In genomic region chr2:71867019-71867418, GRCm38 (mm10) we compare ENCODE assay signal across 14 mouse cellular contexts. TPM values are rescaled to one million over a fixed set of nuclear protein-coding genes. Genes with fewer than 3 reads are reported as not detected.
DNase-seq lines count a peak whose midpoint lies in the region; TF ChIP-seq lines count a peak whose summit lies in the region.
"Had no signal": no experiment of that assay in that cellular context is flagged by ENCODE, and none has a peak within 500 bp of the region (broad histone marks: within the 10 kb centered on the region; RNA-seq: fewer than 3 reads in every experiment).

No protein-coding gene starts in this region.

- TF ChIP-seq POLR2A in kidney, adult 2 months (IDR thresholded peaks at IDR 0.05; ENCODE audit: low read depth, low read length): no peak
- TF ChIP-seq POLR2A in thymus, adult 2 months (IDR thresholded peaks at IDR 0.05; ENCODE audit: control insufficient read depth, extremely low read depth, insufficient read depth, low read length, poor library complexity): no peak

- no peaks in the 10 kb centered on the region for H3K27me3 ChIP-seq in kidney, adult 2 months (replicated peaks; ENCODE audit: control insufficient read depth, insufficient read depth, low read length)
- H3K27me3 ChIP-seq in thymus, adult 2 months (ENCODE audit: control insufficient read depth, insufficient read depth, low read length): no peaks in the 10 kb centered on the region
- H3K27me3 ChIP-seq: limb, embryonic 12.5 days; megakaryocyte, embryonic 14.5 days; neural tube, embryonic 13.5 days had no signal

- peaks cover 18% of the 10 kb centered on the region for H3K4me1 ChIP-seq in kidney, adult 2 months (ENCODE audit: control insufficient read depth, insufficient read depth, low read length)
- H3K4me1 ChIP-seq in thymus, adult 2 months (replicated peaks; ENCODE audit: control insufficient read depth, insufficient read depth, low read length): peaks cover 36% of the 10 kb centered on the region
- H3K4me1 ChIP-seq: neural tube, embryonic 13.5 days had no signal

- WGBS in kidney, adult 2 months: 75% methylated on average over 3 of the region's 3 CpGs
- WGBS in thymus, adult 2 months: 49% methylated on average over 3 of the region's 3 CpGs

- TF ChIP-seq CTCF in kidney, adult 2 months (conservative IDR thresholded peaks at IDR 0.05; ENCODE audit: insufficient read depth, insufficient read length, low read depth, low read length): no peak
- no peak for TF ChIP-seq CTCF in thymus, adult 2 months (IDR thresholded peaks at IDR 0.05; ENCODE audit: borderline replicate concordance, control insufficient read depth, extremely low read depth, insufficient read depth, low read length, poor library complexity)

- peak overlapping the region; percentile 77 for H3K27ac ChIP-seq in kidney, adult 2 months (ENCODE audit: insufficient read depth, low read depth, low read length)
- H3K27ac ChIP-seq in thymus, adult 2 months (ENCODE audit: control insufficient read depth, insufficient read depth, low read length): no peak overlapping the region; the same call in 1 of the 2 replicates
- H3K27ac ChIP-seq: hindbrain, embryonic 14.5 days; limb, embryonic 12.5 days; neural tube, embryonic 13.5 days; stomach, postnatal 0 days had no signal

- H3K36me3 ChIP-seq in kidney, adult 2 months (ENCODE audit: control insufficient read depth, insufficient read depth, low read length): no peaks in the 10 kb centered on the region
- H3K36me3 ChIP-seq in thymus, adult 2 months (ENCODE audit: control insufficient read depth, insufficient read depth, low read length): no peaks in the 10 kb centered on the region
- H3K36me3 ChIP-seq: G1E; limb, embryonic 12.5 days; neural tube, embryonic 13.5 days had no signal

- no peak overlapping the region for H3K4me3 ChIP-seq in kidney, adult 2 months (ENCODE audit: insufficient read depth, low read depth, low read length)
- no peak overlapping the region for H3K4me3 ChIP-seq in thymus, adult 2 months (ENCODE audit: control insufficient read depth, insufficient read depth, low read length)
- H3K4me3 ChIP-seq: limb, embryonic 12.5 days; neural tube, embryonic 13.5 days had no signal

- no peak for DNase-seq in kidney, adult 2 months
- no peak for DNase-seq in kidney, postnatal 4 days
- peak; percentile 31 for DNase-seq in thymus, adult 2 months
- no peak for DNase-seq in thymus, postnatal 4 days
- peak; percentile 53 for DNase-seq in ZHBTc4 (ENCODE audit: low read depth, low spot score)
- peak; percentile 17 for DNase-seq in yolk sac, embryonic 10.5 days (ENCODE audit: low spot score)
- DNase-seq in gastrocnemius, postnatal 25 days: no peak
- DNase-seq: cerebellum, postnatal 25 days had no signal

RNA-seq across cellular contexts. Expression of gene Pdk1, which starts 6.0 kb away (rescaled TPM):
- 12.0 and 16.7 TPM in 2 replicates for polyA plus RNA-seq in kidney, adult 2 months (2012; rRNA removed)
- polyA plus RNA-seq in thymus, adult 2 months (2012; rRNA removed): 43.7 and 50.6 TPM in 2 replicates
- 10 to 100 TPM; 58.0 TPM for total RNA-seq in gastrocnemius, postnatal 25 days (2021)

Comparison
In these comparisons a context has a peak if more than half of its experiments do, and no peak if none do; other contexts are left out.
1. DNase-seq: peak in thymus, adult 2 months (single experiment), ZHBTc4 (single experiment) and yolk sac, embryonic 10.5 days (single experiment); none in kidney, adult 2 months (single experiment), kidney, postnatal 4 days (0 of 2), thymus, postnatal 4 days (single experiment) and gastrocnemius, postnatal 25 days (single experiment).